Mouse (Mus musculus): ENCODE measurements around the gene Strbp.
A peak's percentile ranks its signal among the peaks of the same experiment; 100 is the strongest.
"Not testable (repeated sequence)": the region's sequence is repeated elsewhere in the genome, so short reads cannot be mapped to it uniquely, and the experiment has no call there.

Gene Strbp

GRCm38 (mm10) chr2:37519286-37519640 lies 184.4 kb downstream of the Strbp start:
- DNase-seq (ENCODE audit: inconsistent ontology term): no peak

- DNase-seq (ENCODE audit: inconsistent ontology term): no peak
Measured at GRCm38 (mm10) chr2:37518561-37519285, 184.9 kb downstream of the Strbp start.

- DNase-seq (ENCODE audit: inconsistent ontology term): peak; percentile 11
Measured at GRCm38 (mm10) chr2:37516922-37517462, 186.7 kb downstream of the Strbp start.

- DNase-seq (ENCODE audit: inconsistent ontology term): no peak
Measured at GRCm38 (mm10) chr2:37516030-37516710, 187.5 kb downstream of the Strbp start, which contains the start of gene Gpr21. Gene Gpr21 (plus strand): TSS chr2:37516332.

GRCm38 (mm10) chr2:37511134-37511901 lies 192.3 kb downstream of the Strbp start:
- no peak for DNase-seq (ENCODE audit: inconsistent ontology term)

GRCm38 (mm10) chr2:37505856-37506255 lies 197.8 kb downstream of the Strbp start:
- not testable (repeated sequence) for DNase-seq (ENCODE audit: inconsistent ontology term)

GRCm38 (mm10) chr2:37497321-37497720 lies 206.3 kb downstream of the Strbp start:
- no peak for DNase-seq (ENCODE audit: inconsistent ontology term)

- DNase-seq (ENCODE audit: inconsistent ontology term): peak; percentile 82
Measured at GRCm38 (mm10) chr2:37488956-37489355, 214.7 kb downstream of the Strbp start.

GRCm38 (mm10) chr2:37486408-37486807 lies 217.3 kb downstream of the Strbp start:
- no peak for DNase-seq (ENCODE audit: inconsistent ontology term)

GRCm38 (mm10) chr2:37485370-37485769 lies 218.3 kb downstream of the Strbp start:
- DNase-seq (ENCODE audit: inconsistent ontology term): peak; percentile 14

GRCm38 (mm10) chr2:37484165-37484564 lies 219.5 kb downstream of the Strbp start:
- DNase-seq (ENCODE audit: inconsistent ontology term): no peak

- no peak for DNase-seq (ENCODE audit: inconsistent ontology term)
Measured at GRCm38 (mm10) chr2:37480039-37480438, 223.6 kb downstream of the Strbp start.

- DNase-seq (ENCODE audit: inconsistent ontology term): no peak
Measured at GRCm38 (mm10) chr2:37479559-37479958, 224.1 kb downstream of the Strbp start.

- no peak for DNase-seq (ENCODE audit: inconsistent ontology term)
Measured at GRCm38 (mm10) chr2:37466266-37466665, 237.4 kb downstream of the Strbp start.

- no peak for DNase-seq (ENCODE audit: inconsistent ontology term)
Measured at GRCm38 (mm10) chr2:37460707-37461106, 243.0 kb downstream of the Strbp start.

- DNase-seq (ENCODE audit: inconsistent ontology term): no peak
Measured at GRCm38 (mm10) chr2:37452376-37452760, 251.3 kb downstream of the Strbp start.

GRCm38 (mm10) chr2:37451667-37452375 lies 251.8 kb downstream of the Strbp start:
- peak; percentile 97 for DNase-seq (ENCODE audit: inconsistent ontology term)

GRCm38 (mm10) chr2:37442611-37443591 lies 260.8 kb downstream of the Strbp start, which contains the start of the genes Zbtb26, Zbtb6 and Rabgap1:
Gene Zbtb26 (minus strand): TSS chr2:37443135.
Gene Zbtb6 (minus strand): TSS chr2:37443171.
Gene Rabgap1 (plus strand): TSS chr2:37443279.
- DNase-seq (ENCODE audit: inconsistent ontology term): peak; percentile 98

All from Muller cell, postnatal 12 days (primary cell).